Mouse (Mus musculus) hindbrain, embryonic 15.5 days (tissue): Measurements from ENCODE around the gene Zfp575. TPM values are rescaled to one million over a fixed set of nuclear protein-coding genes. Genes with fewer than 3 reads are reported as not detected.
A peak's percentile ranks its signal among the peaks of the same experiment; 100 is the strongest.
"Not testable (repeated sequence)": the region's sequence is repeated elsewhere in the genome, so short reads cannot be mapped to it uniquely, and the experiment has no call there.

Experiments
- ATAC-seq: fragments of 200-750 bp; cut with Nextera tagmentation; 2 replicates; pipeline ENCODE4 v1.8.0; 2017; ENCODE audit warnings: low read depth, moderate number of reproducible peaks, moderate TSS enrichment; ENCODE audit not compliant: low FRiP score
- H3K27ac ChIP-seq: fragments of 300-500 bp; sonication (generic); replicated peaks from 2 replicates; pipeline ENCODE4 v1.5.1; 2015; ENCODE audit warnings: mild to moderate bottlenecking, inconsistent platforms
- H3K27me3 ChIP-seq: fragments of 300-500 bp; sonication (generic); 2 replicates; pipeline ENCODE4 v1.6.1; 2015; ENCODE audit warnings: control low read depth, inconsistent platforms
- H3K36me3 ChIP-seq: fragments of 300-500 bp; sonication (generic); 2 replicates; pipeline ENCODE4 v1.6.1; 2015; ENCODE audit warnings: control low read depth, inconsistent platforms
- H3K4me1 ChIP-seq: fragments of 300-500 bp; sonication (generic); replicated peaks from 2 replicates; pipeline ENCODE4 v1.6.1; 2015; ENCODE audit warnings: control low read depth, inconsistent platforms
- H3K4me2 ChIP-seq: fragments of 300-500 bp; sonication (generic); 2 replicates; pipeline ENCODE4 v1.6.1; 2015; ENCODE audit warnings: moderate library complexity, mild to moderate bottlenecking, inconsistent platforms
- H3K4me3 ChIP-seq: fragments of 300-500 bp; sonication (generic); 2 replicates; pipeline ENCODE4 v1.5.1; 2015; ENCODE audit warnings: mild to moderate bottlenecking, inconsistent platforms
- H3K9ac ChIP-seq: fragments of 300-500 bp; sonication (generic); 2 replicates; pipeline ENCODE4 v1.6.1; 2015; ENCODE audit warnings: inconsistent platforms
- H3K9me3 ChIP-seq: fragments of 300-500 bp; sonication (generic); 2 replicates; pipeline ENCODE4 v1.6.1; 2016; ENCODE audit warnings: control low read depth, inconsistent platforms
- WGBS: fragments of 180-500 bp; shearing (Covaris S2); methylation state at CpG from one replicate; pipeline ENCODE4 v1.1.7; 2015; 5-methylcytosine and 5-hydroxymethylcytosine counted together
- polyA plus RNA-seq: library from polyadenylated mRNA; unstranded; fragments of >200 nt; fragmentation: Nextera tagmentation; extraction: Ambion mirVana; gene quantifications from 2 replicates; pipeline ENCODE4 v1.2.1, GENCODE M21; 2015

Gene Zfp575
- 14.8 and 19.7 TPM in 2 replicates for polyA plus RNA-seq

- Histone ChIP-seq H3K4me1 (peaks cover 18% of the 10 kb centered on the region), H3K9me3 (no peaks in the 10 kb centered on the region), H3K27ac (peak within 1 kb of the TSS; percentile 66), H3K4me3 (peak within 1 kb of the TSS; percentile 54), H3K9ac (peak within 1 kb of the TSS; percentile 83), H3K36me3 (no peaks in the 10 kb centered on the region), H3K27me3 (peaks cover 19% of the 10 kb centered on the region), H3K4me2 (peak within 1 kb of the TSS; percentile 60)
- 6% methylated on average over 30 of the region's 30 CpGs for WGBS
- peak; percentile 80 for ATAC-seq
These were observed at the start of gene Zfp575, which contains the start of gene Ethe1 for GRCm38 (mm10) chr7:24587330-24588105. Zfp575 (minus strand) TSS chr7:24587641. Ethe1 (plus strand) TSS chr7:24587543.

GRCm38 (mm10) chr7:24637046-24637445 is 49.6 kb upstream of the Zfp575 start:
- under 1% methylated on average over 18 of the region's 18 CpGs for WGBS
- Histone ChIP-seq H3K4me2 (peak overlapping the region; percentile 45), H3K36me3 (no peaks in the 10 kb centered on the region), H3K27me3 (peaks cover 52% of the 10 kb centered on the region), H3K27ac (no peak overlapping the region), H3K9ac (no peak overlapping the region), H3K4me1 (peaks cover 18% of the 10 kb centered on the region), H3K9me3 (no peaks in the 10 kb centered on the region), H3K4me3 (peak overlapping the region; percentile 17; the same call in 1 of the 2 replicates)
- peak; percentile 20; the same call in 1 of the 2 replicates for ATAC-seq

- no peak within 1 kb of the TSS for H3K9ac ChIP-seq
- no peaks in the 10 kb centered on the region for H3K9me3 ChIP-seq
- peaks cover 50% of the 10 kb centered on the region for H3K27me3 ChIP-seq
- 17% methylated on average over 15 of the region's 15 CpGs for whole genome bisulfite sequencing
- no peak for ATAC-seq
- H3K4me3 ChIP-seq: peak within 1 kb of the TSS; percentile 17; the same call in 1 of the 2 replicates
- peaks cover 18% of the 10 kb centered on the region for H3K4me1 ChIP-seq
- H3K36me3 ChIP-seq: no peaks in the 10 kb centered on the region
- no peak within 1 kb of the TSS for H3K27ac ChIP-seq
- H3K4me2 ChIP-seq: peak within 1 kb of the TSS; percentile 45
These were observed 48.8 kb upstream of the Zfp575 start, which contains the start of gene Lypd3 for GRCm38 (mm10) chr7:24636264-24636663. Lypd3 (plus strand) TSS chr7:24636550.

- Histone ChIP-seq H3K9me3 (no peaks in the 10 kb centered on the region), H3K27me3 (no peaks in the 10 kb centered on the region), H3K4me1 (peaks cover 7% of the 10 kb centered on the region), H3K36me3 (no peaks in the 10 kb centered on the region), H3K4me3 (no peak overlapping the region), H3K27ac (no peak overlapping the region), H3K9ac (no peak overlapping the region), H3K4me2 (no peak overlapping the region)
- WGBS: 65% methylated on average over 10 of the region's 10 CpGs
- ATAC-seq: no peak
These were observed 42.9 kb upstream of the Zfp575 start for GRCm38 (mm10) chr7:24630116-24630880.

GRCm38 (mm10) chr7:24629672-24630071 is 42.2 kb upstream of the Zfp575 start:
- Histone ChIP-seq H3K4me2 (no peak overlapping the region), H3K27me3 (no peaks in the 10 kb centered on the region), H3K4me3 (no peak overlapping the region), H3K27ac (no peak overlapping the region), H3K36me3 (no peaks in the 10 kb centered on the region), H3K4me1 (peaks cover 7% of the 10 kb centered on the region), H3K9me3 (no peaks in the 10 kb centered on the region), H3K9ac (no peak overlapping the region)
- no peak for ATAC-seq
- 71% methylated on average over 4 of the region's 4 CpGs for WGBS

GRCm38 (mm10) chr7:24628685-24629610 is 41.5 kb upstream of the Zfp575 start:
- peak overlapping the region; percentile 39 for H3K9ac ChIP-seq
- 10% methylated on average over 31 of the region's 33 CpGs for whole genome bisulfite sequencing
- H3K4me3 ChIP-seq: peak overlapping the region; percentile 32
- H3K4me1 ChIP-seq: peaks cover 7% of the 10 kb centered on the region
- ATAC-seq: peak; percentile 78
- H3K27ac ChIP-seq: no peak overlapping the region; the same call in 1 of the 2 replicates
- no peaks in the 10 kb centered on the region for H3K27me3 ChIP-seq
- no peaks in the 10 kb centered on the region for H3K9me3 ChIP-seq
- H3K36me3 ChIP-seq: no peaks in the 10 kb centered on the region
- H3K4me2 ChIP-seq: peak overlapping the region; percentile 72

- Histone ChIP-seq H3K36me3 (no peaks in the 10 kb centered on the region), H3K9me3 (no peaks in the 10 kb centered on the region), H3K27me3 (no peaks in the 10 kb centered on the region), H3K4me1 (no peaks in the 10 kb centered on the region), H3K27ac (no peak overlapping the region), H3K9ac (no peak overlapping the region), H3K4me3 (no peak overlapping the region), H3K4me2 (no peak overlapping the region)
- no peak for ATAC-seq
- WGBS: 81% methylated on average over 6 of the region's 6 CpGs
These were observed 35.5 kb upstream of the Zfp575 start for GRCm38 (mm10) chr7:24622967-24623366.

GRCm38 (mm10) chr7:24621193-24621592 is 33.8 kb upstream of the Zfp575 start:
- 87% methylated on average over 3 of the region's 3 CpGs for WGBS
- H3K36me3 ChIP-seq: no peaks in the 10 kb centered on the region
- ATAC-seq: no peak
- no peak overlapping the region for H3K4me3 ChIP-seq
- no peaks in the 10 kb centered on the region for H3K9me3 ChIP-seq
- no peak overlapping the region for H3K27ac ChIP-seq
- no peaks in the 10 kb centered on the region for H3K4me1 ChIP-seq
- H3K27me3 ChIP-seq: no peaks in the 10 kb centered on the region
- no peak overlapping the region for H3K9ac ChIP-seq
- no peak overlapping the region for H3K4me2 ChIP-seq

- ATAC-seq: no peak
- Histone ChIP-seq H3K4me2 (no peak overlapping the region), H3K9ac (no peak overlapping the region), H3K4me1 (no peaks in the 10 kb centered on the region), H3K4me3 (no peak overlapping the region), H3K36me3 (no peaks in the 10 kb centered on the region), H3K27me3 (no peaks in the 10 kb centered on the region), H3K27ac (no peak overlapping the region), H3K9me3 (no peaks in the 10 kb centered on the region)
- WGBS: 51% methylated on average over 13 of the region's 13 CpGs
These were observed 32.4 kb upstream of the Zfp575 start for GRCm38 (mm10) chr7:24619671-24620397.

GRCm38 (mm10) chr7:24618374-24618773 is 30.9 kb upstream of the Zfp575 start:
- H3K27me3 ChIP-seq, ATAC-seq, H3K27ac ChIP-seq, H3K9ac ChIP-seq, H3K4me2 ChIP-seq, H3K4me3 ChIP-seq, H3K36me3 ChIP-seq, H3K9me3 ChIP-seq, H3K4me1 ChIP-seq: not testable (repeated sequence)
- 94% methylated on average over 8 of the region's 8 CpGs for WGBS

GRCm38 (mm10) chr7:24617763-24618162 is 30.3 kb upstream of the Zfp575 start:
- WGBS: 83% methylated on average over 8 of the region's 8 CpGs
- H3K27me3 ChIP-seq: peaks cover 11% of the 10 kb centered on the region
- H3K4me3 ChIP-seq: no peak overlapping the region
- H3K9me3 ChIP-seq: no peaks in the 10 kb centered on the region
- no peak for ATAC-seq
- no peak overlapping the region for H3K4me2 ChIP-seq
- H3K27ac ChIP-seq: no peak overlapping the region
- H3K36me3 ChIP-seq: no peaks in the 10 kb centered on the region
- H3K9ac ChIP-seq: no peak overlapping the region
- H3K4me1 ChIP-seq: peaks cover under 1% of the 10 kb centered on the region
